Mouse (Mus musculus): ENCODE data around the gene Rasgrp2.

DNA sequence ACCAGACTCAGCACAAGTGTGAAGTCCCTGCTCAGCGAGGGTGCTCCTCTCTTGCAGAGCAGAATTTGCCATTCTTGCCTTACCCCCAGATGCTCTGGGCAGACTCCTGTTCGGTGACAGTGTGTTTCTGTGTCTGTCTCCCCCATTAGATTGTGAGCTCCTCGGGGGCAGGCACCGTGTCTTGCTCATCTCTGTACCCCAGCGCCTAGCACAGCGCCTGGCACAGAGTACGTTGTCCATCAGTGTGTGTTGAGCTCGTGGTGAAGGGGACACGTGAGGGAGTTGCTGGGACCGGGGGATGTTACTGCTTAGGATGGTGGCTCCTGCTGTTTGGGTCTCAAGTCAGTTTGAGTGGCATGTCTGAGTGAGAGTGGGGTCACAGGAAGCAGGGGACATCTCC, 4.7 kb downstream of the Rasgrp2 start:
- no peak for TF ChIP-seq CTCF (IDR thresholded peaks at IDR 0.05; ENCODE audit: control insufficient read depth, insufficient read depth, insufficient read length)
- no peak for TF ChIP-seq MYOG (IDR thresholded peaks at IDR 0.05; ENCODE audit: control insufficient read depth, extremely low read depth, insufficient read length)

Measured in C2C12 (cell line).